Mouse (Mus musculus): ENCODE data around the gene Gm45021.

The Gm45021 gene

GRCm38 (mm10) chr6:48572572-48573061 is 16.8 kb upstream of the Gm45021 start, which contains the start of gene Rarres2:
TSS of gene Rarres2 (minus strand) at chr6:48572789.
- no peak for DNase-seq (ENCODE audit: low read depth, low spot score)

- DNase-seq (ENCODE audit: low read depth, low spot score), result no peak
Measured at GRCm38 (mm10) chr6:48573280-48573679, 16.1 kb upstream of the Gm45021 start.

GRCm38 (mm10) chr6:48573981-48574380 is 15.4 kb upstream of the Gm45021 start:
- DNase-seq (ENCODE audit: low read depth, low spot score), result no peak

- no peak for DNase-seq (ENCODE audit: low read depth, low spot score)
Measured at GRCm38 (mm10) chr6:48578736-48579135, 10.7 kb upstream of the Gm45021 start.

GRCm38 (mm10) chr6:48579215-48579648 is 10.2 kb upstream of the Gm45021 start:
- no peak for DNase-seq (ENCODE audit: low read depth, low spot score)

- no peak for DNase-seq (ENCODE audit: low read depth, low spot score)
Measured at GRCm38 (mm10) chr6:48581257-48581656, 8.2 kb upstream of the Gm45021 start.

GRCm38 (mm10) chr6:48582037-48582436 is 7.4 kb upstream of the Gm45021 start:
- no peak for DNase-seq (ENCODE audit: low read depth, low spot score)

- no peak for DNase-seq (ENCODE audit: low read depth, low spot score)
Measured at GRCm38 (mm10) chr6:48591221-48591845, 1.9 kb downstream of the Gm45021 start.

- no peak for DNase-seq (ENCODE audit: low read depth, low spot score)
Measured at GRCm38 (mm10) chr6:48591871-48592270, 2.5 kb downstream of the Gm45021 start.

- DNase-seq (ENCODE audit: low read depth, low spot score), result peak; percentile 87
Measured at GRCm38 (mm10) chr6:48593158-48594042, 4.0 kb downstream of the Gm45021 start, which contains the start of the genes Repin1 and Gm44965. TSS of gene Repin1 (plus strand) at chr6:48593883. TSS of gene Gm44965 (plus strand) at chr6:48593941.

- DNase-seq (ENCODE audit: low read depth, low spot score), result no peak
Measured at GRCm38 (mm10) chr6:48594043-48594738, 4.8 kb downstream of the Gm45021 start.

GRCm38 (mm10) chr6:48595278-48595677 is 5.9 kb downstream of the Gm45021 start:
- DNase-seq (ENCODE audit: low read depth, low spot score), result no peak

GRCm38 (mm10) chr6:48596545-48597232 is 7.3 kb downstream of the Gm45021 start:
- no peak for DNase-seq (ENCODE audit: low read depth, low spot score)

- DNase-seq (ENCODE audit: low read depth, low spot score), result no peak
Measured at GRCm38 (mm10) chr6:48597233-48597625, 7.8 kb downstream of the Gm45021 start.

- DNase-seq (ENCODE audit: low read depth, low spot score), result no peak
Measured at GRCm38 (mm10) chr6:48600594-48600993, 11.2 kb downstream of the Gm45021 start.

- DNase-seq (ENCODE audit: low read depth, low spot score), result peak; percentile 80
Measured at GRCm38 (mm10) chr6:48601271-48602079, 12.1 kb downstream of the Gm45021 start, which contains the start of gene Zfp775. TSS of gene Zfp775 (plus strand) at chr6:48602063.

GRCm38 (mm10) chr6:48602080-48602741 is 12.8 kb downstream of the Gm45021 start:
- no peak for DNase-seq (ENCODE audit: low read depth, low spot score)

- no peak for DNase-seq (ENCODE audit: low read depth, low spot score)
Measured at GRCm38 (mm10) chr6:48608124-48608523, 18.7 kb downstream of the Gm45021 start.

- no peak for DNase-seq (ENCODE audit: low read depth, low spot score)
Measured at GRCm38 (mm10) chr6:48609512-48609911, 20.1 kb downstream of the Gm45021 start.

- no peak for DNase-seq (ENCODE audit: low read depth, low spot score)
Measured at GRCm38 (mm10) chr6:48610657-48611056, 21.2 kb downstream of the Gm45021 start.

Measured in retina, adult 2 months (tissue).